Mouse (Mus musculus): ENCODE data around the gene Hist1h2ag. TPM values are rescaled to one million over a fixed set of nuclear protein-coding genes. Genes with fewer than 3 reads are reported as not detected.
"Not testable (repeated sequence)": the region's sequence is repeated elsewhere in the genome, so short reads cannot be mapped to it uniquely, and the experiment has no call there.

The Hist1h2ag gene
- polyA plus RNA-seq, 1 experiment from 2014 or later: 42.9 TPM

GRCm38 (mm10) chr13:22035267-22036148 lies 7.2 kb downstream of the Hist1h2ag start, which contains the start of the genes Hist1h2ah and Hist1h2bk:
TSS of gene Hist1h2ah (minus strand) at chr13:22035568.
TSS of gene Hist1h2bk (plus strand) at chr13:22035870.
- H3K4me1 ChIP-seq: peaks cover 10% of the 10 kb centered on the region
- H3K27ac ChIP-seq: peak within 1 kb of the TSS; percentile 88
- not testable (repeated sequence) for H3K9me3 ChIP-seq; H3K27me3 ChIP-seq (replicated peaks); H3K36me3 ChIP-seq
- H3K4me3 ChIP-seq (replicated peaks): peak within 1 kb of the TSS; percentile 45
- WGBS: under 1% methylated on average over 22 of the region's 69 CpGs
- H3K9ac ChIP-seq: peak within 1 kb of the TSS; percentile 37
- ATAC-seq (ENCODE audit: insufficient read depth, low FRiP score, low read depth): peak; percentile 97
- H3K4me2 ChIP-seq: peak within 1 kb of the TSS; percentile 64

GRCm38 (mm10) chr13:22034443-22035266 lies 8.1 kb downstream of the Hist1h2ag start:
- no peak; the same call in 1 of the 2 replicates for ATAC-seq (ENCODE audit: insufficient read depth, low FRiP score, low read depth)

GRCm38 (mm10) chr13:22033741-22034442 lies 8.9 kb downstream of the Hist1h2ag start:
- peak overlapping the region; percentile 88; the same call in 1 of the 2 replicates for H3K27ac ChIP-seq
- no peaks in the 10 kb centered on the region for H3K9me3 ChIP-seq
- no peak overlapping the region for H3K9ac ChIP-seq
- peak overlapping the region; percentile 45; the same call in 1 of the 2 replicates for H3K4me3 ChIP-seq (replicated peaks)
- WGBS: 44% methylated on average over 5 of the region's 5 CpGs
- no peaks in the 10 kb centered on the region for H3K27me3 ChIP-seq (replicated peaks)
- peaks cover 10% of the 10 kb centered on the region for H3K4me1 ChIP-seq
- no peaks in the 10 kb centered on the region for H3K36me3 ChIP-seq
- ATAC-seq (ENCODE audit: insufficient read depth, low FRiP score, low read depth): no peak
- H3K4me2 ChIP-seq: peak overlapping the region; percentile 64

More at GRCm38 (mm10) chr13:22034443-22035266, 8.1 kb downstream of the Hist1h2ag start:
- Histone ChIP-seq H3K36me3 (no peaks in the 10 kb centered on the region), H3K9me3 (no peaks in the 10 kb centered on the region), H3K27me3 (replicated peaks) (no peaks in the 10 kb centered on the region), H3K4me1 (peaks cover 7% of the 10 kb centered on the region), H3K9ac (peak overlapping the region; percentile 37; the same call in 1 of the 2 replicates), H3K27ac (peak overlapping the region; percentile 88), H3K4me2 (peak overlapping the region; percentile 64), H3K4me3 (replicated peaks) (peak overlapping the region; percentile 45)
- WGBS: under 1% methylated on average over 9 of the region's 14 CpGs

GRCm38 (mm10) chr13:22030493-22030892 lies 12.3 kb downstream of the Hist1h2ag start:
- ATAC-seq (ENCODE audit: insufficient read depth, low FRiP score, low read depth): no peak
- H3K9ac ChIP-seq: no peak overlapping the region
- H3K4me2 ChIP-seq: no peak overlapping the region
- H3K9me3 ChIP-seq: no peaks in the 10 kb centered on the region
- H3K27ac ChIP-seq: no peak overlapping the region
- no peaks in the 10 kb centered on the region for H3K36me3 ChIP-seq
- no peaks in the 10 kb centered on the region for H3K27me3 ChIP-seq (replicated peaks)
- 0 out of 2 replicates have a peak, but pooled peaks cover 3% of the 10 kb centered on the region for H3K4me1 ChIP-seq
- H3K4me3 ChIP-seq (replicated peaks): no peak overlapping the region
- 9% methylated on average over 4 of the region's 4 CpGs for WGBS

- Histone ChIP-seq H3K36me3 (no peaks in the 10 kb centered on the region), H3K4me3 (replicated peaks) (no peak overlapping the region), H3K9ac (no peak overlapping the region), H3K27ac (no peak overlapping the region), H3K9me3 (no peaks in the 10 kb centered on the region), H3K4me1 (0 out of 2 replicates have a peak, but pooled peaks cover 3% of the 10 kb centered on the region), H3K27me3 (replicated peaks) (no peaks in the 10 kb centered on the region), H3K4me2 (no peak overlapping the region)
- no peak for ATAC-seq (ENCODE audit: insufficient read depth, low FRiP score, low read depth)
- WGBS: 36% methylated on average over 8 of the region's 8 CpGs
These were observed 12.8 kb downstream of the Hist1h2ag start for GRCm38 (mm10) chr13:22029928-22030327.

GRCm38 (mm10) chr13:22028673-22029460 lies 13.9 kb downstream of the Hist1h2ag start:
- WGBS: 2% methylated on average over 40 of the region's 40 CpGs
- H3K9ac ChIP-seq: peak overlapping the region; percentile 65; the same call in 1 of the 2 replicates
- peak; percentile 86 for ATAC-seq (ENCODE audit: insufficient read depth, low FRiP score, low read depth)

GRCm38 (mm10) chr13:22026058-22027031 lies 16.4 kb downstream of the Hist1h2ag start:
- Histone ChIP-seq H3K9ac (peak overlapping the region; percentile 48; the same call in 1 of the 2 replicates), H3K4me3 (replicated peaks) (peak overlapping the region; percentile 48), H3K27ac (peak overlapping the region; percentile 61), H3K4me1 (0 out of 2 replicates have a peak, but pooled peaks cover 3% of the 10 kb centered on the region), H3K4me2 (peak overlapping the region; percentile 58), H3K36me3 (no peaks in the 10 kb centered on the region), H3K9me3 (no peaks in the 10 kb centered on the region), H3K27me3 (replicated peaks) (no peaks in the 10 kb centered on the region)
- no peak for ATAC-seq (ENCODE audit: insufficient read depth, low FRiP score, low read depth)
- 2% methylated on average over 35 of the region's 35 CpGs for WGBS

More at GRCm38 (mm10) chr13:22028673-22029460, 13.9 kb downstream of the Hist1h2ag start:
- Histone ChIP-seq H3K27me3 (replicated peaks) (no peaks in the 10 kb centered on the region), H3K36me3 (no peaks in the 10 kb centered on the region), H3K4me3 (replicated peaks) (peak overlapping the region; percentile 57), H3K9me3 (no peaks in the 10 kb centered on the region), H3K4me2 (peak overlapping the region; percentile 69), H3K27ac (peak overlapping the region; percentile 88), H3K4me1 (0 out of 2 replicates have a peak, but pooled peaks cover 3% of the 10 kb centered on the region)

- H3K27ac ChIP-seq: no peak overlapping the region
- H3K9me3 ChIP-seq: no peaks in the 10 kb centered on the region
- whole genome bisulfite sequencing: under 1% methylated on average over 9 of the region's 9 CpGs
- no peaks in the 10 kb centered on the region for H3K27me3 ChIP-seq (replicated peaks)
- H3K36me3 ChIP-seq: no peaks in the 10 kb centered on the region
- no peaks in the 10 kb centered on the region for H3K4me1 ChIP-seq
- peak overlapping the region; percentile 52 for H3K4me3 ChIP-seq (replicated peaks)
- H3K9ac ChIP-seq: peak overlapping the region; percentile 29; the same call in 1 of the 2 replicates
- ATAC-seq (ENCODE audit: insufficient read depth, low FRiP score, low read depth): peak; percentile 81
- peak overlapping the region; percentile 76 for H3K4me2 ChIP-seq
These were observed 20.5 kb downstream of the Hist1h2ag start for GRCm38 (mm10) chr13:22022241-22022640.

- H3K4me1 ChIP-seq: no peaks in the 10 kb centered on the region
- peak overlapping the region; percentile 13; the same call in 1 of the 2 replicates for H3K27ac ChIP-seq
- no peaks in the 10 kb centered on the region for H3K36me3 ChIP-seq
- H3K9ac ChIP-seq: peak overlapping the region; percentile 29; the same call in 1 of the 2 replicates
- H3K9me3 ChIP-seq: no peaks in the 10 kb centered on the region
- H3K27me3 ChIP-seq (replicated peaks): no peaks in the 10 kb centered on the region
- peak overlapping the region; percentile 76 for H3K4me2 ChIP-seq
- peak overlapping the region; percentile 52 for H3K4me3 ChIP-seq (replicated peaks)
- WGBS: under 1% methylated on average over 11 of the region's 11 CpGs
- ATAC-seq (ENCODE audit: insufficient read depth, low FRiP score, low read depth): no peak
These were observed 21.2 kb downstream of the Hist1h2ag start for GRCm38 (mm10) chr13:22021581-22021980.
